In genomic region chr9:45380411-45381251, GRCm38 (mm10) we compare ENCODE assay signal across 12 mouse cellular contexts. TPM values are rescaled to one million over a fixed set of nuclear protein-coding genes. Genes with fewer than 3 reads are reported as not detected.
A peak's percentile ranks its signal among the peaks of the same experiment; 100 is the strongest.
DNase-seq lines count a peak whose midpoint lies in the region; ATAC-seq lines count a peak whose summit lies in the region.
"Had no signal": no experiment of that assay in that cellular context is flagged by ENCODE, and none has a peak within 500 bp of the region (broad histone marks: within the 10 kb centered on the region; RNA-seq: fewer than 3 reads in every experiment).

No protein-coding gene starts in this region.

- H3K27ac ChIP-seq in kidney, embryonic 15.5 days, result peak overlapping the region; percentile 67
- H3K27ac ChIP-seq in embryonic facial prominence, embryonic 14.5 days (replicated peaks; ENCODE audit: low read depth, low read length), result no peak overlapping the region
- H3K27ac ChIP-seq in midbrain, embryonic 15.5 days, result peak overlapping the region; percentile 66
- H3K27ac ChIP-seq: liver, embryonic 15.5 days had no signal

- no peaks in the 10 kb centered on the region for H3K9me3 ChIP-seq in kidney, embryonic 15.5 days (replicated peaks)
- no peaks in the 10 kb centered on the region for H3K9me3 ChIP-seq in embryonic facial prominence, embryonic 14.5 days (ENCODE audit: control insufficient read depth, low read length)
- no peaks in the 10 kb centered on the region for H3K9me3 ChIP-seq in midbrain, embryonic 15.5 days
- H3K9me3 ChIP-seq: liver, embryonic 15.5 days had no signal

- 0 out of 2 replicates have a peak, but pooled peaks have one; percentile 60 for ATAC-seq in kidney, embryonic 15.5 days (replicated peaks; ENCODE audit: low FRiP score)
- ATAC-seq in cerebellum, adult (ENCODE audit: insufficient number of reproducible peaks, low FRiP score, low TSS enrichment), result peak; percentile 76
- ATAC-seq in embryonic facial prominence, embryonic 14.5 days (ENCODE audit: low read depth), result no peak
- peak; percentile 65; the same call in 1 of the 2 replicates for ATAC-seq in midbrain, embryonic 15.5 days (replicated peaks)

- DNase-seq in kidney, postnatal 14 days, result no peak
- peak; percentile 19 for DNase-seq in embryonic facial prominence, embryonic 14.5 days (ENCODE audit: low spot score)
- DNase-seq in spleen, postnatal 14 days (ENCODE audit: low spot score in 2 of 2), result no peak
- no peak for DNase-seq in heart, adult 9 months (ENCODE audit: low spot score in 2 of 2)
- DNase-seq in MN1 (ENCODE audit: low spot score), result no peak
- DNase-seq: embryo, embryonic 11 days; right cerebral cortex, postnatal 25 days; thymus, adult 2 months had no signal

- H3K36me3 ChIP-seq in kidney, embryonic 15.5 days, result no peaks in the 10 kb centered on the region
- H3K36me3 ChIP-seq in embryonic facial prominence, embryonic 14.5 days (ENCODE audit: control insufficient read depth, insufficient read depth, low read length), result no peaks in the 10 kb centered on the region
- H3K36me3 ChIP-seq in midbrain, embryonic 15.5 days (replicated peaks), result no peaks in the 10 kb centered on the region
- H3K36me3 ChIP-seq: liver, embryonic 15.5 days had no signal

- peaks cover 54% of the 10 kb centered on the region for H3K4me1 ChIP-seq in kidney, embryonic 15.5 days
- no peaks in the 10 kb centered on the region for H3K4me1 ChIP-seq in embryonic facial prominence, embryonic 14.5 days (ENCODE audit: control insufficient read depth, insufficient read depth, low read length)
- peaks cover 32% of the 10 kb centered on the region for H3K4me1 ChIP-seq in midbrain, embryonic 15.5 days
- H3K4me1 ChIP-seq: liver, embryonic 15.5 days had no signal

- H3K4me2 ChIP-seq in kidney, embryonic 15.5 days, result no peak overlapping the region
- H3K4me2 ChIP-seq in embryonic facial prominence, embryonic 14.5 days (ENCODE audit: low read depth, low read length), result no peak overlapping the region
- no peak overlapping the region for H3K4me2 ChIP-seq in midbrain, embryonic 15.5 days
- H3K4me2 ChIP-seq: liver, embryonic 15.5 days had no signal

- H3K27me3 ChIP-seq in kidney, embryonic 15.5 days, result no peaks in the 10 kb centered on the region
- H3K27me3 ChIP-seq in embryonic facial prominence, embryonic 14.5 days (replicated peaks; ENCODE audit: control insufficient read depth, insufficient read depth, low read length), result no peaks in the 10 kb centered on the region
- no peaks in the 10 kb centered on the region for H3K27me3 ChIP-seq in midbrain, embryonic 15.5 days (replicated peaks)
- H3K27me3 ChIP-seq: liver, embryonic 15.5 days had no signal

- 38% methylated on average over 10 of the region's 10 CpGs for whole genome bisulfite sequencing in kidney, embryonic 15.5 days
- 52% methylated on average over 10 of the region's 10 CpGs for WGBS in embryonic facial prominence, embryonic 14.5 days
- 39% methylated on average over 10 of the region's 10 CpGs for WGBS in midbrain, embryonic 15.5 days

- H3K4me3 ChIP-seq in kidney, embryonic 15.5 days (replicated peaks), result no peak overlapping the region
- no peak overlapping the region for H3K4me3 ChIP-seq in embryonic facial prominence, embryonic 14.5 days (ENCODE audit: low read depth, low read length)
- no peak overlapping the region for H3K4me3 ChIP-seq in midbrain, embryonic 15.5 days
- H3K4me3 ChIP-seq: liver, embryonic 15.5 days had no signal

- H3K9ac ChIP-seq in kidney, embryonic 15.5 days, result no peak overlapping the region
- no peak overlapping the region for H3K9ac ChIP-seq in embryonic facial prominence, embryonic 14.5 days (ENCODE audit: low read depth, low read length)
- no peak overlapping the region for H3K9ac ChIP-seq in midbrain, embryonic 15.5 days
- H3K9ac ChIP-seq: liver, embryonic 15.5 days had no signal

RNA-seq across cellular contexts. Expression of gene Fxyd6, which starts 10.6 kb away (rescaled TPM):
- polyA plus RNA-seq in kidney, embryonic 15.5 days (2015; fragmentation: Nextera tagmentation; extraction: Ambion mirVana), result 178 and 187 TPM in 2 replicates
- 56.9 and 71.4 TPM in 2 replicates for polyA plus RNA-seq in embryonic facial prominence, embryonic 14.5 days (2014; fragmentation: Nextera tagmentation; extraction: Ambion mirVana)
- polyA plus RNA-seq in midbrain, embryonic 15.5 days (2015; fragmentation: Nextera tagmentation; extraction: Ambion mirVana), result 639 and 647 TPM in 2 replicates

RNA-seq across cellular contexts. Expression of gene Fxyd2, which starts 18.8 kb away (rescaled TPM):
- 451 and 476 TPM in 2 replicates for polyA plus RNA-seq in kidney, embryonic 15.5 days (2015; fragmentation: Nextera tagmentation; extraction: Ambion mirVana)
- 5.3 and 5.4 TPM in 2 replicates for polyA plus RNA-seq in embryonic facial prominence, embryonic 14.5 days (2014; fragmentation: Nextera tagmentation; extraction: Ambion mirVana)
- 10.4 and 11.4 TPM in 2 replicates for polyA plus RNA-seq in midbrain, embryonic 15.5 days (2015; fragmentation: Nextera tagmentation; extraction: Ambion mirVana)

RNA-seq across cellular contexts. Expression of gene Dscaml1, which starts 45.8 kb away (rescaled TPM):
- 0.13 and 0.30 TPM in 2 replicates for polyA plus RNA-seq in kidney, embryonic 15.5 days (2015; fragmentation: Nextera tagmentation; extraction: Ambion mirVana)
- polyA plus RNA-seq in embryonic facial prominence, embryonic 14.5 days (2014; fragmentation: Nextera tagmentation; extraction: Ambion mirVana), result 0.86 and 1.1 TPM in 2 replicates
- polyA plus RNA-seq in midbrain, embryonic 15.5 days (2015; fragmentation: Nextera tagmentation; extraction: Ambion mirVana), result 18.4 and 19.6 TPM in 2 replicates

Comparison
In these comparisons a context has a peak if more than half of its experiments do, and no peak if none do; other contexts are left out.
1. RNA of gene Fxyd2, which starts 18.8 kb away (polyA plus RNA-seq): 451 to 476 TPM in kidney, embryonic 15.5 days; 10.4 to 11.4 TPM in midbrain, embryonic 15.5 days and 5.3 to 5.4 TPM in embryonic facial prominence, embryonic 14.5 days; every median in the first group is over 10 times any median in the second.